Mouse (Mus musculus) myocyte (in vitro differentiated cells): ENCODE results near the gene Hspg2. TPM values are rescaled to one million over a fixed set of nuclear protein-coding genes. Genes with fewer than 3 reads are reported as not detected.
"Not testable (repeated sequence)": the region's sequence is repeated elsewhere in the genome, so short reads cannot be mapped to it uniquely, and the experiment has no call there.

Experiments
- H3K27me3 ChIP-seq: one replicate; pipeline ENCODE4 v1.6.1; 2011; ENCODE audit not compliant: control insufficient read depth, insufficient read depth, insufficient read length
- H3K36me3 ChIP-seq: one replicate; pipeline ENCODE4 v1.6.1; 2011; ENCODE audit not compliant: control insufficient read depth, insufficient read depth
- H3K4me2 ChIP-seq: one replicate; pipeline ENCODE4 v1.6.1; 2011; ENCODE audit warnings: low read depth, control low read depth
- H3K4me3 ChIP-seq: one replicate; pipeline ENCODE4 v1.5.1; 2011; ENCODE audit warnings: mild to moderate bottlenecking, control low read depth, moderate library complexity
- H3K79me2 ChIP-seq: one replicate; pipeline ENCODE4 v1.6.1; 2011; ENCODE audit not compliant: control insufficient read depth, insufficient read depth
- H3ac ChIP-seq: one replicate; pipeline ENCODE4 v1.6.1; 2011; ENCODE audit not compliant: control insufficient read depth, insufficient read length
- CEBPB ChIP-seq: IDR thresholded peaks from 2 replicates; pipeline ENCODE4 v1.6.1; 2011; ENCODE audit warnings: mild to moderate bottlenecking, moderate library complexity; ENCODE audit not compliant: poor library complexity, insufficient read depth, severe bottlenecking
- E2F4 ChIP-seq: IDR thresholded peaks from one replicate; pipeline ENCODE4 v1.6.1; 2011; ENCODE audit warnings: mild to moderate bottlenecking, control low read depth, moderate library complexity; ENCODE audit not compliant: insufficient read depth
- MAX ChIP-seq: IDR thresholded peaks from one replicate; pipeline ENCODE4 v1.6.1; 2011; ENCODE audit warnings: low read depth, mild to moderate bottlenecking, control low read depth
- MYOD1 ChIP-seq, 3 experiments: IDR thresholded peaks; one replicate each; pipeline ENCODE4 v1.6.1; 2011; ENCODE audit warnings: control low read depth in 2 of 3, low read depth in 2 of 3, mild to moderate bottlenecking in 2 of 3, moderate library complexity in 1 of 3; ENCODE audit not compliant: insufficient read length in 2 of 3, control insufficient read depth in 1 of 3
- MYOG ChIP-seq, 3 experiments: IDR thresholded peaks; one replicate each; pipeline ENCODE4 v1.6.1; 2011; ENCODE audit warnings: control low read depth in 2 of 3, low read depth in 2 of 3, mild to moderate bottlenecking in 2 of 3; ENCODE audit not compliant: insufficient read length in 2 of 3, control insufficient read depth in 1 of 3, insufficient read depth in 1 of 3
- POLR2A ChIP-seq: IDR thresholded peaks from one replicate; pipeline ENCODE4 v1.6.1; 2011; ENCODE audit warnings: low read depth, mild to moderate bottlenecking, control low read depth, moderate library complexity; ENCODE audit not compliant: insufficient read length
- POLR2AphosphoS2 ChIP-seq: IDR thresholded peaks from one replicate; pipeline ENCODE4 v1.6.1; 2011; ENCODE audit warnings: low read depth, control low read depth; ENCODE audit not compliant: insufficient read length
- REST ChIP-seq: IDR thresholded peaks from one replicate; pipeline ENCODE4 v1.6.1; 2011; ENCODE audit warnings: mild to moderate bottlenecking, control low read depth, moderate library complexity; ENCODE audit not compliant: insufficient read depth, insufficient read length
- SRF ChIP-seq: IDR thresholded peaks from one replicate; pipeline ENCODE4 v1.6.1; 2011; ENCODE audit warnings: low read depth; ENCODE audit not compliant: control insufficient read depth, insufficient read length
- TCF12 ChIP-seq: IDR thresholded peaks from one replicate; pipeline ENCODE4 v1.6.1; 2011; ENCODE audit warnings: mild to moderate bottlenecking, control low read depth; ENCODE audit not compliant: poor library complexity, insufficient read depth, severe bottlenecking
- TCF3 ChIP-seq: IDR thresholded peaks from one replicate; pipeline ENCODE4 v1.6.1; 2011; ENCODE audit warnings: low read depth, control low read depth; ENCODE audit not compliant: insufficient read length
- USF1 ChIP-seq: IDR thresholded peaks from one replicate; pipeline ENCODE4 v1.6.1; 2011; ENCODE audit warnings: low read depth, mild to moderate bottlenecking, control low read depth, moderate library complexity
- polyA plus RNA-seq: library from polyadenylated mRNA; unstranded; fragments of >200 nt; fragmentation: generic; extraction: Trizol; gene quantifications from one replicate; pipeline ENCODE4 v1.2.1, GENCODE M21; 2012; ENCODE audit warnings: missing spikeins

Hspg2 gene
- polyA plus RNA-seq, 1 experiment = 209 TPM

GRCm38 (mm10) chr4:137579789-137580188 is 111.2 kb downstream of the Hspg2 start:
- Histone ChIP-seq H3K4me2 (no peak overlapping the region), H3K79me2 (no peaks in the 10 kb centered on the region), H3K36me3 (no peaks in the 10 kb centered on the region), H3K4me3 (no peak overlapping the region), H3ac (no peak overlapping the region), H3K27me3 (peaks cover 6% of the 10 kb centered on the region)
- TF ChIP-seq MYOG (IDR thresholded peaks at IDR 0.05; ENCODE audit: control insufficient read depth in 1 of 3, insufficient read depth in 1 of 3, insufficient read length in 2 of 3, low read depth in 2 of 3) (no peak), MAX (no peak), MYOD1 (IDR thresholded peaks at IDR 0.05; ENCODE audit: control insufficient read depth in 1 of 3, insufficient read length in 2 of 3, low read depth in 2 of 3) (no peak), TCF12 (no peak), POLR2A (no peak), POLR2AphosphoS2 (no peak), REST (no peak), CEBPB (no peak), SRF (no peak), TCF3 (no peak), E2F4 (no peak), USF1 (no peak)

- H3K4me2 ChIP-seq = no peak overlapping the region
- peaks cover 6% of the 10 kb centered on the region for H3K27me3 ChIP-seq
- no peak overlapping the region for H3K4me3 ChIP-seq
- no peak for TF ChIP-seq MAX
- no peak for TF ChIP-seq MYOD1 (IDR thresholded peaks at IDR 0.05; ENCODE audit: control insufficient read depth in 1 of 3, insufficient read length in 2 of 3, low read depth in 2 of 3)
- TF ChIP-seq CEBPB = no peak
- TF ChIP-seq POLR2A = no peak
- TF ChIP-seq TCF3 = no peak
- no peak for TF ChIP-seq TCF12
- TF ChIP-seq SRF = no peak
- TF ChIP-seq USF1 = no peak
- TF ChIP-seq REST = no peak
- TF ChIP-seq POLR2AphosphoS2 = no peak
- TF ChIP-seq MYOG (IDR thresholded peaks at IDR 0.05; ENCODE audit: control insufficient read depth in 1 of 3, insufficient read depth in 1 of 3, insufficient read length in 2 of 3, low read depth in 2 of 3) = no peak
- no peak for TF ChIP-seq E2F4
- no peaks in the 10 kb centered on the region for H3K79me2 ChIP-seq
- H3ac ChIP-seq = no peak overlapping the region
- no peaks in the 10 kb centered on the region for H3K36me3 ChIP-seq
Observed at GRCm38 (mm10) chr4:137580299-137580698, 111.7 kb downstream of the Hspg2 start.

DNA sequence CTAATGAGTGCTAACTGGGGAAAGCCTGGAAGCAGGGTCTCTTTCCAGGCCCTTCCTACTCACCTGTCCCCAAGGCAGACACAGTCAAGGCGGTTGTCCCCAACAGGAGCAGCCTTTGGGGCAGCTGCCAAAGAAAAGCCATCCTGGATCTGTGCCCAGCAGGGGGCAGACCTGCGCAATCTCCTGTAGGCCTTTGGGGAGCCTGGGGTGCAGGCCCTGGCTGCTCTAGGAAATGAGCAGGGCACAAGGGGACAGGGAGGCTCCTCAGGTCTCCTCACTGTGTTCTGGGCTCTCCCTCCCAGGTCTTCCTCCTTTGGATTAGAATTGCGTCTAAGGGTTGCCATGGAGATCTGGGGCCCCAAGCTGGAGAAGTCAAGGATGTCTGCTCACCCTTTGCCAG is 113.2 kb downstream of the Hspg2 start:
- Histone ChIP-seq H3K79me2 (no peaks in the 10 kb centered on the region), H3K4me2 (no peak overlapping the region), H3K36me3 (no peaks in the 10 kb centered on the region), H3K4me3 (no peak overlapping the region), H3K27me3 (peaks cover 6% of the 10 kb centered on the region), H3ac (no peak overlapping the region)
- no peak for TF ChIP-seq REST
- no peak for TF ChIP-seq POLR2AphosphoS2
- TF ChIP-seq MYOG (IDR thresholded peaks at IDR 0.05; ENCODE audit: control insufficient read depth in 1 of 3, insufficient read depth in 1 of 3, insufficient read length in 2 of 3, low read depth in 2 of 3) = no peak
- no peak for TF ChIP-seq CEBPB
- TF ChIP-seq POLR2A = no peak
- TF ChIP-seq SRF = no peak
- TF ChIP-seq MYOD1 (IDR thresholded peaks at IDR 0.05; ENCODE audit: control insufficient read depth in 1 of 3, insufficient read length in 2 of 3, low read depth in 2 of 3) = no peak

DNA sequence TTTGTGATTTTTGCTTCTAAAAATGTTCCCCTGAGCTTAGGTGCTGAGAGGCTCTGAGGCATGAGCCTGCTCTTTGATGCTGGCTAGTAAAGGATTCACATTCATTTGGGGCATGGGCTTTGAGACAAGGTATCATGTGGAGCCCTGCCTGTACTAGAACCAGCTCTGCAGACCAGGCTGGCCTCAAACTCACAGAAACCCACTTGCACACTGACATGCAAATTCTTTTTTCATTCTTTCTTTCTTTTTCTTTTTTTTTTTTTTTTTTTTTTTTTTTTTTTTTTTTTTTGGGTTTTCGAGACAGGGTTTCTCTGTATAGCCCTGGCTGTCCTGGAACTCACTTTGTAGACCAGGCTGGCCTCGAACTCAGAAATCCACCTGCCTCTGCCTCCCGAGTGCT is 120.5 kb downstream of the Hspg2 start:
- not testable (repeated sequence) for H3K36me3 ChIP-seq, H3K4me2 ChIP-seq, H3K27me3 ChIP-seq, H3K4me3 ChIP-seq, H3K79me2 ChIP-seq, H3ac ChIP-seq

DNA sequence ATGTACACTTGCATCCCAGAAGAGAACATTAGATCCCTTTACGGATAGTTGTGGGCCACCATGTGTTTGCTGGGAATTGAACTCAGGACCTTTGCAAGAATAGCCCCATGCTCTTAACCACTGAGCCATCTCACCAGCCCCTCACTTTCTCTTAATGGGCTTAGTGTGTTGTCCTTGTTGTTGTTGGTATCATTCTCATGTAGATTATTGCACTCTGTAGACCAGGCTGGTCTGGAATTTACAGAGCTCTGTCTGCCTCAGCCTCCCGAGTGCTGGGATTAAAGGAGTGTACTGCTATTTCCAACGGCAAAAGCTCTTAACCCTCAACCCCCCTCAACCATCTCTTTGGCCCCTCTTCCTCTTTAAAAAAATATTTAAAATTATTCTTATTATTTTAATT is 121.0 kb downstream of the Hspg2 start:
- no peak overlapping the region for H3K4me3 ChIP-seq
- H3K4me2 ChIP-seq = no peak overlapping the region
- H3K27me3 ChIP-seq = no peaks in the 10 kb centered on the region
- no peak overlapping the region for H3ac ChIP-seq
- TF ChIP-seq USF1 (no peak), REST (no peak), TCF12 (no peak), POLR2AphosphoS2 (no peak), MAX (no peak), POLR2A (no peak), E2F4 (no peak), TCF3 (no peak), CEBPB (no peak), SRF (no peak), MYOD1 (IDR thresholded peaks at IDR 0.05; ENCODE audit: control insufficient read depth in 1 of 3, insufficient read length in 2 of 3, low read depth in 2 of 3) (no peak), MYOG (IDR thresholded peaks at IDR 0.05; ENCODE audit: control insufficient read depth in 1 of 3, insufficient read depth in 1 of 3, insufficient read length in 2 of 3, low read depth in 2 of 3) (no peak)
- H3K79me2 ChIP-seq = peaks cover 3% of the 10 kb centered on the region
- H3K36me3 ChIP-seq = no peaks in the 10 kb centered on the region
